Mouse (Mus musculus): ENCODE results near the gene Zfp593. TPM values are rescaled to one million over a fixed set of nuclear protein-coding genes. Genes with fewer than 3 reads are reported as not detected.

Zfp593 gene
- polyA plus RNA-seq, 1 experiment from 2014 or later = 3.8 TPM

- WGBS (ENCODE audit: missing documents) = 79% methylated on average over 9 of the region's 11 CpGs
- H3K27ac ChIP-seq = no peak overlapping the region
These were observed 22.4 kb downstream of the Zfp593 start for GRCm38 (mm10) chr4:134222793-134223600.

GRCm38 (mm10) chr4:134206488-134207053 lies 38.8 kb downstream of the Zfp593 start:
- Histone ChIP-seq H3K4me3 (ENCODE audit: inconsistent target) (no peak overlapping the region), H3K27ac (no peak overlapping the region), H3K36me3 (ENCODE audit: inconsistent target) (no peaks in the 10 kb centered on the region), H3K79me2 (ENCODE audit: inconsistent target) (no peaks in the 10 kb centered on the region)
- WGBS (ENCODE audit: missing documents) = 61% methylated on average over 6 of the region's 6 CpGs

More at GRCm38 (mm10) chr4:134222793-134223600, 22.4 kb downstream of the Zfp593 start:
- H3K36me3 ChIP-seq (ENCODE audit: inconsistent target) = no peaks in the 10 kb centered on the region
- no peak overlapping the region for H3K4me3 ChIP-seq (ENCODE audit: inconsistent target)
- H3K79me2 ChIP-seq (ENCODE audit: inconsistent target) = no peaks in the 10 kb centered on the region

GRCm38 (mm10) chr4:134203340-134203896 lies 42.0 kb downstream of the Zfp593 start:
- WGBS (ENCODE audit: missing documents) = 37% methylated on average over 17 of the region's 17 CpGs
- Histone ChIP-seq H3K79me2 (ENCODE audit: inconsistent target) (no peaks in the 10 kb centered on the region), H3K36me3 (ENCODE audit: inconsistent target) (no peaks in the 10 kb centered on the region), H3K27ac (no peak overlapping the region), H3K4me3 (ENCODE audit: inconsistent target) (no peak overlapping the region)

- H3K79me2 ChIP-seq (ENCODE audit: inconsistent target) = no peaks in the 10 kb centered on the region
- 100% methylated on average over 4 of the region's 4 CpGs for WGBS (ENCODE audit: missing documents)
These were observed 42.5 kb downstream of the Zfp593 start, which contains the start of gene Gm7534 for GRCm38 (mm10) chr4:134202904-134203303. TSS of gene Gm7534 (minus strand) at chr4:134203004.

GRCm38 (mm10) chr4:134199371-134199770 lies 46.0 kb downstream of the Zfp593 start:
- 78% methylated on average over 1 of the region's 2 CpGs for WGBS (ENCODE audit: missing documents)
- H3K36me3 ChIP-seq (ENCODE audit: inconsistent target) = no peaks in the 10 kb centered on the region
- H3K27ac ChIP-seq = no peak overlapping the region
- H3K79me2 ChIP-seq (ENCODE audit: inconsistent target) = no peaks in the 10 kb centered on the region
- no peak overlapping the region for H3K4me3 ChIP-seq (ENCODE audit: inconsistent target)

More at GRCm38 (mm10) chr4:134202904-134203303, 42.5 kb downstream of the Zfp593 start, which contains the start of gene Gm7534:
- H3K4me3 ChIP-seq (ENCODE audit: inconsistent target) = no peak within 1 kb of the TSS
- H3K27ac ChIP-seq = no peak within 1 kb of the TSS
- H3K36me3 ChIP-seq (ENCODE audit: inconsistent target) = no peaks in the 10 kb centered on the region

Other genes starting within 250 kb of the Zfp593 start
- 22.8 to 27.1 TPM (median 25.6 TPM) in 3 replicates for gene Dhdds, start 244.7 kb downstream of the Zfp593 start, polyA plus RNA-seq (2018)
- gene Lin28a, start 226.8 kb downstream of the Zfp593 start, polyA plus RNA-seq (2018) = not detected in 3 replicates
- not detected in 3 replicates for gene Zfp683, start 191.8 kb downstream of the Zfp593 start, polyA plus RNA-seq (2018)
- gene Crybg2, start 184.8 kb downstream of the Zfp593 start, polyA plus RNA-seq (2018) = not detected in 3 replicates
- gene Cd52, start 150.5 kb downstream of the Zfp593 start, polyA plus RNA-seq (2018) = 559 to 720 TPM (median 599 TPM) in 3 replicates
- 1.0 to 3.2 TPM (median 1.3 TPM) in 3 replicates for gene Ubxn11, start 143.0 kb downstream of the Zfp593 start, polyA plus RNA-seq (2018)
- 849 to 1,117 TPM (median 993 TPM) in 3 replicates for gene Sh3bgrl3, start 116.8 kb downstream of the Zfp593 start, polyA plus RNA-seq (2018)
- gene Cep85, start 58.5 kb downstream of the Zfp593 start, polyA plus RNA-seq (2018) = 8.6 to 12.9 TPM (median 8.8 TPM) in 3 replicates
- gene Gm7534, start 42.6 kb downstream of the Zfp593 start, polyA plus RNA-seq (2018) = not detected in 3 replicates
- not detected in 3 replicates for gene Catsper4, start 18.2 kb downstream of the Zfp593 start, polyA plus RNA-seq (2018)
- gene Cnksr1, start 7.2 kb downstream of the Zfp593 start, polyA plus RNA-seq (2018) = not detected in 3 replicates
- not detected in 3 replicates for gene E130218I03Rik, start 1.9 kb downstream of the Zfp593 start, polyA plus RNA-seq (2018)
- not detected in 3 replicates for gene Gm30191, start 1.3 kb upstream of the Zfp593 start, polyA plus RNA-seq (2018)
- gene Grrp1, start 8.5 kb upstream of the Zfp593 start, polyA plus RNA-seq (2018) = not detected in 3 replicates
- 8.8 to 8.9 TPM (median 8.9 TPM) in 3 replicates for gene Pdik1l, start 42.3 kb upstream of the Zfp593 start, polyA plus RNA-seq (2018)
- not detected in 3 replicates for gene Trim63, start 69.5 kb upstream of the Zfp593 start, polyA plus RNA-seq (2018)
- gene Slc30a2, start 97.6 kb upstream of the Zfp593 start, polyA plus RNA-seq (2018) = not detected in 3 replicates
- 0.03 TPM in 1 of 3 replicates, not detected in the others for gene Extl1, start 138.3 kb upstream of the Zfp593 start, polyA plus RNA-seq (2018)
- gene Pafah2, start 150.7 kb upstream of the Zfp593 start, polyA plus RNA-seq (2018) = 5.0 to 14.1 TPM (median 9.5 TPM) in 3 replicates
- gene Stmn1, start 222.7 kb upstream of the Zfp593 start, polyA plus RNA-seq (2018) = 41.9 to 100 TPM (median 93.4 TPM) in 3 replicates